Mouse (Mus musculus) kidney, adult 2 months (tissue): ENCODE data around the gene Fuk. TPM values are rescaled to one million over a fixed set of nuclear protein-coding genes. Genes with fewer than 3 reads are reported as not detected.

Source experiments
- DNase-seq: peaks from one replicate; pipeline ENCODE4 v3.0.0; 2021
- H3K27ac ChIP-seq: fragments of 200-500 bp; 2 replicates; pipeline ENCODE4 v1.5.1; 2012; ENCODE audit warnings: low read depth, low read length, control low read depth, inconsistent platforms; ENCODE audit not compliant: insufficient read depth
- H3K27me3 ChIP-seq: fragments of 200-500 bp; replicated peaks from 2 replicates; pipeline ENCODE4 v1.6.1; 2012; ENCODE audit warnings: mild to moderate bottlenecking, moderate library complexity, low read length, inconsistent platforms; ENCODE audit not compliant: control insufficient read depth, insufficient read depth
- H3K36me3 ChIP-seq: fragments of 200-500 bp; 2 replicates; pipeline ENCODE4 v1.6.1; 2012; ENCODE audit warnings: mild to moderate bottlenecking, moderate library complexity, low read length, inconsistent platforms; ENCODE audit not compliant: control insufficient read depth, insufficient read depth
- H3K4me1 ChIP-seq: fragments of 200-500 bp; 2 replicates; pipeline ENCODE4 v1.6.1; 2011; ENCODE audit warnings: low read length; ENCODE audit not compliant: control insufficient read depth, insufficient read depth
- H3K4me3 ChIP-seq: fragments of 200-500 bp; 2 replicates; pipeline ENCODE4 v1.5.1; 2011; ENCODE audit warnings: mild to moderate bottlenecking, low read depth, low read length, control low read depth; ENCODE audit not compliant: insufficient read depth
- CTCF ChIP-seq: fragments of 200-500 bp; conservative IDR thresholded peaks from 2 replicates; pipeline ENCODE4 v1.5.1; 2011; ENCODE audit warnings: low read depth, mild to moderate bottlenecking, control low read depth, low read length, moderate library complexity, mixed read lengths; ENCODE audit not compliant: insufficient read depth, insufficient read length
- POLR2A ChIP-seq: fragments of 200-500 bp; IDR thresholded peaks from one replicate; pipeline ENCODE4 v1.6.1; 2011; ENCODE audit warnings: low read depth, low read length, control low read depth
- WGBS: fragments of 180-500 bp; shearing (Covaris S2); methylation state at CpG from one replicate; pipeline ENCODE4 v1.1.7; 2018; 5-methylcytosine and 5-hydroxymethylcytosine counted together
- polyA plus RNA-seq: library from polyadenylated mRNA; depleted of rRNA; stranded (reverse); fragments of >200 nt; gene quantifications from 2 replicates; pipeline ENCODE4 v1.2.3, GENCODE M21; 2012; rRNA removed

Gene Fuk
- polyA plus RNA-seq = 17.9 and 21.3 TPM in 2 replicates

DNA sequence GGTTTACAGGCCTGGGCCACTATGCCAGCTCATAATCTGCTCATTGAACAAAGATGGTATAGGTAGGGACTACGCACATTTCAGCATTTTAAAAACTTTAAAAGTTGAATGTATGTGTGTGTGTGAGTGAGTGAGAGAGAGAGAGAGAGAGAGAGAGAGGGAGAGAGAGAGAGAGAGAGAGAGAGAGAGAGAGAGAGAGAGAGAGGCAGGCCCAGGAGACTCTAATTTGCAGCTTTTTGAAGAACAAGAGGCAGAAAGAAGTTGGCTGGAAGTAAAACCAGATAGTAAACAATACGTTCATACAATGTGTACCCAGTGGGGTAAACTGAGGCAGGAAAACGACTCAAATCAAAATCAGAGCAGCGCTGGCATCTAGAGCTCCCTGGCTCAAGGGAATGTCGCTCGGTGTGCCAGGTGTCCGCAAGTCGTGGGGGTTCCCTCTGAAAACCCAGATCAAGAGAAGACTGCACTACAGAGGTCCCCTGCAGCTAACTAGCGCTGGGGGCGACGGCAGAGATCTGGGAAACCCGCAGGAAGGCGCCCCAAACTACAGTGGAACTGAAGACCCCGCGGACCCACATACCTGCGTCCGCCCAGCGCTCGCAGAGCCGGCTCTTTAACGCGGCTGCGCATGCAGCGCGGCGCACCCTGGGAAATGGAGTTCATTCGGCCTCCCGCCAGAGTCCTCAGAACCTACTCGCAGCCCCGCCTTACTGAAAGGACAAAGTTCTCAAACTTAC is at the start of gene Fuk:
TSS of gene Fuk (minus strand) at position 650 of the 740 bp plus-strand sequence.
- Histone ChIP-seq H3K27me3 (no peaks in the 10 kb centered on the region), H3K4me3 (peak within 1 kb of the TSS; percentile 63), H3K27ac (peak within 1 kb of the TSS; percentile 2; the same call in 1 of the 2 replicates), H3K36me3 (no peaks in the 10 kb centered on the region), H3K4me1 (no peaks in the 10 kb centered on the region; the same call in 1 of the 2 replicates)
- WGBS = 3% methylated on average over 30 of the region's 30 CpGs
- peak; percentile 93 for DNase-seq
- TF ChIP-seq CTCF (no peak), POLR2A (no peak)

DNA sequence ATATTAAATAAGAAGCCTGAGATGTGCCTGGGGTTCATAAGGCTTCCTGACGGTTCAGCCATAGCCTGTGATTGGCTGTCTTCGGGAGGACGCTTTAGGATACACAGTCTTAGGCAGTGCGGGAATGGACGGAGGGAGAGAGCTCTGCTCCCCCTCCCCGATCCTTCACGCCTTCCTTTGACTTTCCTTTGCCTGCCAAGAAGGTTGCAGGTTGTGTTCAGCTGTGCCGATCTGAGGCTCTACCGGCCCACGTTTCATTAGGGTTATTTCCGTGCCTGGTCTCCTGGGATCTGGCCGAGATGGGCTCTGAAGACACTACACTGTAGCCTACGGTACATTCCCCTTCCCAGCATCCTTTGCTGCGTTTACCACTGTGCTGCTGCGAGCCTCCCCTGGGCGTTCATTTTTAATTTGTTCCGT is 47.8 kb upstream of the Fuk start:
- H3K27me3 ChIP-seq = no peaks in the 10 kb centered on the region
- DNase-seq = peak; percentile 71
- TF ChIP-seq POLR2A = no peak
- TF ChIP-seq CTCF = no peak
- peak overlapping the region; percentile 17; the same call in 1 of the 2 replicates for H3K4me3 ChIP-seq
- H3K36me3 ChIP-seq = no peaks in the 10 kb centered on the region
- H3K27ac ChIP-seq = peak overlapping the region; percentile 9; the same call in 1 of the 2 replicates
- H3K4me1 ChIP-seq = peaks cover 6% of the 10 kb centered on the region
- 70% methylated on average over 17 of the region's 17 CpGs for whole genome bisulfite sequencing

DNA sequence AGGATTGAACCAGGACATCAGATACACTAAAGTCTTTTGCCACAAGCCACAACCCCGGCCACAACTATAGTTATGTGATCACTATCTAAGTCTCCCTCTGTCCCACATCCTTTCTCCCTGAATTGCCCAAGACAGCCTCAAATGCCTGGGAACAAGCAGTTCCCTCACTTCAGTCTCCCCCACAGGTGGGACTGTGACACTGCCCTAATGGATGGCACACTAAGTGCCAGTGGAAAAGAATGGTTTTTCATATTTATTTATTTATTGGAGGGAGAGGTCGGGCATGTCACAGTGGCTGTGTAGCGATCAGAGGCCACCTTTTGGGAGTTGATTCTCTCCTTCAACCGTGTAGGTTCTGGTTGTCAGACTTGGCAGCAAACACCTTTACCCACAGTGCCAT is 43.4 kb upstream of the Fuk start:
- no peak for DNase-seq
- Histone ChIP-seq H3K27ac (no peak overlapping the region), H3K4me3 (no peak overlapping the region), H3K4me1 (peaks cover 14% of the 10 kb centered on the region), H3K27me3 (no peaks in the 10 kb centered on the region), H3K36me3 (no peaks in the 10 kb centered on the region)
- WGBS = 55% methylated on average over 4 of the region's 4 CpGs
- no peak for TF ChIP-seq CTCF
- no peak for TF ChIP-seq POLR2A

DNA sequence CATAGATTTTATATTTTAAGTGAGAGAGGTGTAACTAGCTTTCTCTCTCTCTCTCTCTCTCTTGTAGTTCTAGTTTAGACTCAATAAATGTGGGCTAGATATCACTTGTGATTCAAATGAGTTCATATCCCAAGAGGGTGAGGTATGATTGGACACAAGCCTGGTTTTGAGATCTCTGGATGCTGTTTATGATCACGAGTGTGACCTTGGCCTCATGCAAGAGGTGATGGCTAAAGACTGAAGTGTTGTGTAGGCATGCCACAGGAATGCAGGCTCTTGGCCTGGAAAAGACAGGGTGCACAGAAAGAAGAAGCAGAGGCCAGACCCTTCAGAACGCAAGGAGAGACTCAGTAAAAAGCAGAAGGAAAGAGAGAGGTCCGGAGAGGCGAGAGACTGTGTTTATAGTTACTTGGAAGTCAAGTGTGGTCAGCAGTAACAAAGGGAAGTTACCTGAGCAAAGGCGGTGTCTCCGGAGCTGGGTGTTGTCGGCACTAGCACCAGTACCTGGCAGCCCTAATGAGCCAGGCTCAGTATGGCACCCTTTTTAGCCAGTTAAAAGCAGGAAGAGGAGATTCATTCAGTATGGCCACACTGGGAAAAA is 42.1 kb upstream of the Fuk start:
- Histone ChIP-seq H3K27ac (peak overlapping the region; percentile 12), H3K27me3 (no peaks in the 10 kb centered on the region), H3K36me3 (no peaks in the 10 kb centered on the region), H3K4me3 (no peak overlapping the region), H3K4me1 (peaks cover 15% of the 10 kb centered on the region)
- WGBS = 70% methylated on average over 7 of the region's 7 CpGs
- TF ChIP-seq POLR2A (no peak), CTCF (no peak)
- peak; percentile 30 for DNase-seq

DNA sequence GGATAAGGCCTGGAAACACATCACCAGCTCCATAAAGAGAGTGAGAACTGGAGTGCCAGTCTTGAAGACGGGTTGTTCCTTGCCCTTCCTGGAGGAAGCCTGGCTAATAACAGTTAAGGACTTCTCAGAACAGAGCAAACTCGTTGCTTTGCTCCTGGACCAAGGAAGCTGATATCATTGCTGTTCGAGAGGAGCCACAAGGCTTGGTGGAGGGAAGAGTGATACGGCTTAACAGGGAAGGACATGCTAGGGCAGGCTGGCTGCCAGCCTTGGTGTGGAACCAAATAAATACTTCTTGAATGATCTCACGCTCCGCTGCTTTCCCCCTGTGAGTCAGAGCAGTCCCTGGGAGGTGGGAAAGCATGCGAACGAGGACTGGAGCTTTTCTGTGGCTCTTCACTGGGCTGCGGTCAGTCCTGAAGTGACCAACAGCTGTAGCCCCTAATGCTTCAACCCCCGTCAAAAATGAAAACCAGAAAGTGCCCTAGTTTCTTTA is 39.2 kb upstream of the Fuk start:
- Histone ChIP-seq H3K4me3 (no peak overlapping the region), H3K27ac (peak overlapping the region; percentile 72), H3K4me1 (peaks cover 20% of the 10 kb centered on the region), H3K27me3 (no peaks in the 10 kb centered on the region), H3K36me3 (no peaks in the 10 kb centered on the region)
- WGBS = 14% methylated on average over 10 of the region's 10 CpGs
- no peak for TF ChIP-seq CTCF
- peak; percentile 89 for DNase-seq

DNA sequence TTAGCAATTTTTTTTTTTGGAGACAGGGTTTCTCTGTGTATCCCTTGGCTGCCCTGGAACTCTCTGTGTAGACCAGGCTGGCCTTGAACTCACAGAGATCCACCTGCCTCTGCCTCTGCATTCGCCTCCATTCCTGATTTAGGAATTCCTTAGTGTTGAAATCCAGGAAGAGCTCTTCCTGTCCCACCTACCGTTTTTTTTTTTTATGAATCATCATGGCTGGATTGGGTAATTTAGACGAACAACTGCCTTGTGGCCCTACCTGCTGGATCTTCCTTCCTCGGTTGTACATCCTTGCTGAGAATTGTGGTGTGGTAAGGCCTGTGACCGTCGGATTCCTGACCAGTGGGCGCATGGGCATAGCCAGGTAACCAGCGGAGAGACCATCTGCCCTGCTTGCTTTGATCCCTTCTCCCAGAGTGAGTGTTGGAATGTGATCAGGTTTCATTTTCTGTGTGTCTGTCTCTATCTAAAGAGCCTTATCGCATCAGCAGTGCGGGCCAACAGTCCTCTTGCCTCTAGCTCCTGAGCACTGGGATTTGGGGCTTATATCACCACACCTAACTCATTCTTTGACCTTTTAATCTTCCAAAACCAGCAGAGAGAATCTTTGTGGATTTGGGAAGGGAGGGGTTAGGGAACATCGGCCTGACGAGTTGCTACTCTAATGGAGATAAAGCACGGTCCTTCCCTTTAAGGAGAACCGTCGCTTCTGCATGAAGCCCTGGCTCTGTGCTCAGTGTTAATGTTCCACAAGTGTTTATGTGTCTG is 38.6 kb upstream of the Fuk start:
- TF ChIP-seq CTCF = no peak
- TF ChIP-seq POLR2A = no peak
- Histone ChIP-seq H3K4me1 (peaks cover 15% of the 10 kb centered on the region), H3K27ac (peak overlapping the region; percentile 72), H3K36me3 (no peaks in the 10 kb centered on the region), H3K27me3 (no peaks in the 10 kb centered on the region), H3K4me3 (no peak overlapping the region)
- 59% methylated on average over 15 of the region's 15 CpGs for WGBS
- no peak for DNase-seq
